Mouse (Mus musculus) MEL (cell line): Measurements from ENCODE around the gene Gm21973. TPM values are rescaled to one million over a fixed set of nuclear protein-coding genes. Genes with fewer than 3 reads are reported as not detected.

Source experiments
- DNase-seq: peaks from one replicate; pipeline ENCODE4 v3.0.0; 2011; ENCODE audit warnings: low read depth, low spot score
- H3K27ac ChIP-seq: 2 replicates; pipeline ENCODE4 v1.5.1; 2012; ENCODE audit warnings: low read depth, mild to moderate bottlenecking, control low read depth, low read length, moderate library complexity; ENCODE audit not compliant: control insufficient read depth
- H3K27me3 ChIP-seq, 2 experiments: fragments of 150-350 bp in 1 of 2; sonication (generic) in 1 of 2; 2 replicates each; pipeline ENCODE4 v1.6.1; 2012; ENCODE audit warnings: low read length in 2 of 2, mild to moderate bottlenecking in 2 of 2, improper control_type of control experiment in 1 of 2, moderate library complexity in 1 of 2; ENCODE audit not compliant: insufficient read depth in 2 of 2, control insufficient read depth in 1 of 2
- H3K36me3 ChIP-seq, 2 experiments: 2 replicates each; pipeline ENCODE4 v1.6.1; 2012 to 2014; ENCODE audit warnings: low read length in 2 of 2, improper control_type of control experiment in 1 of 2, inconsistent platforms in 1 of 2, mild to moderate bottlenecking in 1 of 2; ENCODE audit not compliant: insufficient read depth in 2 of 2, control insufficient read depth in 1 of 2
- H3K4me1 ChIP-seq, 2 experiments: fragments of 150-350 bp in 1 of 2; sonication (generic) in 1 of 2; 2 replicates each; pipeline ENCODE4 v1.6.1; 2012; ENCODE audit warnings: low read length in 2 of 2, improper control_type of control experiment in 1 of 2, mild to moderate bottlenecking in 1 of 2; ENCODE audit not compliant: insufficient read depth in 2 of 2, control insufficient read depth in 1 of 2
- H3K4me3 ChIP-seq, 2 experiments: fragments of 150-350 bp in 1 of 2; sonication (generic) in 1 of 2; 2 replicates each; pipeline ENCODE4 v1.5.1; 2012; ENCODE audit warnings: low read depth in 2 of 2, low read length in 2 of 2, mild to moderate bottlenecking in 2 of 2, moderate library complexity in 2 of 2, control low read depth in 1 of 2, improper control_type of control experiment in 1 of 2; ENCODE audit not compliant: control insufficient read depth in 1 of 2, insufficient read depth in 1 of 2
- H3K79me2 ChIP-seq: 2 replicates; pipeline ENCODE4 v1.6.1; 2012; ENCODE audit warnings: mild to moderate bottlenecking, low read length, moderate library complexity; ENCODE audit not compliant: control insufficient read depth, poor library complexity, insufficient read depth
- H3K9ac ChIP-seq: 2 replicates; pipeline ENCODE4 v1.6.1; 2012; ENCODE audit warnings: low read depth, mild to moderate bottlenecking, control low read depth, low read length, moderate library complexity; ENCODE audit not compliant: control insufficient read depth, poor library complexity, severe bottlenecking
- H3K9me3 ChIP-seq: fragments of 150-350 bp; sonication (generic); replicated peaks from 2 replicates; pipeline ENCODE4 v1.6.1; 2012; ENCODE audit warnings: mild to moderate bottlenecking, low read length, improper control_type of control experiment, moderate library complexity; ENCODE audit not compliant: insufficient read depth
- BHLHE40 ChIP-seq: IDR thresholded peaks from 2 replicates; pipeline ENCODE4 v1.6.1; 2012; ENCODE audit warnings: low read depth, mild to moderate bottlenecking, inconsistent platforms, low read length, improper control_type of control experiment, borderline replicate concordance
- CHD1 ChIP-seq: IDR thresholded peaks from 2 replicates; pipeline ENCODE4 v1.6.1; 2012; ENCODE audit warnings: low read depth, mild to moderate bottlenecking, inconsistent platforms, low read length, improper control_type of control experiment
- CHD2 ChIP-seq: IDR thresholded peaks from 2 replicates; pipeline ENCODE4 v1.6.1; 2011; ENCODE audit warnings: low read length, improper control_type of control experiment
- ELF1 ChIP-seq: IDR thresholded peaks from 2 replicates; pipeline ENCODE4 v1.6.1; 2014; ENCODE audit warnings: low read depth, mild to moderate bottlenecking, inconsistent platforms, low read length, improper control_type of control experiment, moderate library complexity
- EP300 ChIP-seq, 2 experiments: IDR thresholded peaks; 2 replicates each; pipeline ENCODE4 v1.6.1; 2011; ENCODE audit warnings: improper control_type of control experiment in 2 of 2, low read length in 2 of 2, low read depth in 1 of 2, mild to moderate bottlenecking in 1 of 2
- GATA1 ChIP-seq: IDR thresholded peaks from 2 replicates; pipeline ENCODE4 v1.6.1; 2011; ENCODE audit warnings: low read depth, low read length, improper control_type of control experiment
- KAT2A ChIP-seq: conservative IDR thresholded peaks from 2 replicates; pipeline ENCODE4 v1.6.1; 2012; ENCODE audit warnings: low read depth, low read length, improper control_type of control experiment, inconsistent platforms
- MAFK ChIP-seq: IDR thresholded peaks from 2 replicates; pipeline ENCODE4 v1.6.1; 2011; ENCODE audit warnings: low read depth, mild to moderate bottlenecking, low read length, improper control_type of control experiment, borderline replicate concordance
- MAZ ChIP-seq: IDR thresholded peaks from 2 replicates; pipeline ENCODE4 v1.6.1; 2012; ENCODE audit warnings: low read depth, mild to moderate bottlenecking, inconsistent platforms, low read length, improper control_type of control experiment
- MXI1 ChIP-seq: IDR thresholded peaks from 2 replicates; pipeline ENCODE4 v1.6.1; 2011; ENCODE audit warnings: mild to moderate bottlenecking, low read depth, low read length, improper control_type of control experiment
- MYB ChIP-seq: IDR thresholded peaks from 2 replicates; pipeline ENCODE4 v1.6.1; 2011; ENCODE audit warnings: mild to moderate bottlenecking, low read depth, low read length, improper control_type of control experiment
- NELFE ChIP-seq: IDR thresholded peaks from 2 replicates; pipeline ENCODE4 v1.6.1; 2011; ENCODE audit warnings: low read depth, low read length, improper control_type of control experiment
- POLR2AphosphoS2 ChIP-seq: IDR thresholded peaks from 2 replicates; pipeline ENCODE4 v1.6.1; 2011; ENCODE audit warnings: low read length, improper control_type of control experiment
- RCOR1 ChIP-seq: IDR thresholded peaks from 2 replicates; pipeline ENCODE4 v1.6.1; 2012; ENCODE audit warnings: low read depth, mild to moderate bottlenecking, inconsistent platforms, low read length, improper control_type of control experiment
- TAL1 ChIP-seq: IDR thresholded peaks from 2 replicates; pipeline ENCODE4 v1.6.1; 2012; ENCODE audit warnings: mild to moderate bottlenecking, inconsistent platforms, low read length, moderate library complexity, mixed read lengths
- TCF12 ChIP-seq: IDR thresholded peaks from 2 replicates; pipeline ENCODE4 v1.6.1; 2014; ENCODE audit warnings: low read depth, mild to moderate bottlenecking, inconsistent platforms, low read length, improper control_type of control experiment, moderate library complexity
- ZMIZ1 ChIP-seq: IDR thresholded peaks from 2 replicates; pipeline ENCODE4 v1.6.1; 2012; ENCODE audit warnings: low read depth, mild to moderate bottlenecking, inconsistent platforms, low read length, improper control_type of control experiment, moderate library complexity
- polyA plus RNA-seq, 2 experiments: library from polyadenylated mRNA; stranded (reverse) in 1 of 2; unstranded in 1 of 2; fragments of >175 nt in 1 of 2; fragments of >200 nt in 1 of 2; gene quantifications; 2 replicates each; pipeline versions ENCODE4 v1.2.1 to v1.2.4; 2012; ENCODE audit warnings: low replicate concordance in 2 of 2, low read depth in 1 of 2; ENCODE audit not compliant: insufficient read length in 2 of 2, insufficient read depth in 1 of 2, missing spikeins in 1 of 2
- total RNA-seq: library from RNA; depleted of rRNA; stranded (reverse); fragments of 300-350 nt; gene quantifications from 2 replicates; pipeline ENCODE4 v1.2.3, GENCODE M21; 2012

Gm21973 gene
- total and polyA plus RNA-seq, 3 experiments = not detected

GRCm38 (mm10) chr15:10347044-10347443 lies 21.9 kb downstream of the Gm21973 start:
- no peak overlapping the region for H3K27ac ChIP-seq
- DNase-seq = no peak
- no peak overlapping the region for H3K9ac ChIP-seq
- no peaks in the 10 kb centered on the region for H3K4me1 ChIP-seq
- no peaks in the 10 kb centered on the region for H3K79me2 ChIP-seq
- no peaks in the 10 kb centered on the region for H3K36me3 ChIP-seq
- H3K27me3 ChIP-seq = no peaks in the 10 kb centered on the region
- H3K9me3 ChIP-seq = no peaks in the 10 kb centered on the region
- H3K4me3 ChIP-seq = no peak overlapping the region
- TF ChIP-seq GATA1 (no peak), CHD1 (no peak), EP300 (IDR thresholded peaks at IDR 0.05; ENCODE audit: low read depth in 1 of 2, low read length in 2 of 2) (no peak), NELFE (no peak)
- TF ChIP-seq, all 39 proteins: peak for 0

- H3K36me3 ChIP-seq = no peaks in the 10 kb centered on the region
- no peaks in the 10 kb centered on the region for H3K27me3 ChIP-seq
- TF ChIP-seq CHD2 (no peak), MXI1 (no peak), MYB (no peak), BHLHE40 (no peak), MAFK (no peak)
- no peaks in the 10 kb centered on the region for H3K9me3 ChIP-seq
- H3K9ac ChIP-seq = no peak within 1 kb of the TSS
- no peak within 1 kb of the TSS for H3K4me3 ChIP-seq
- no peaks in the 10 kb centered on the region for H3K4me1 ChIP-seq
- no peak for DNase-seq
- H3K27ac ChIP-seq = no peak within 1 kb of the TSS
- H3K79me2 ChIP-seq = no peaks in the 10 kb centered on the region
Measured at GRCm38 (mm10) chr15:10358039-10358948, 33.1 kb downstream of the Gm21973 start, which contains the start of gene Agxt2. TSS of gene Agxt2 (plus strand) at chr15:10358532.

GRCm38 (mm10) chr15:10366331-10366730 lies 41.2 kb downstream of the Gm21973 start:
- Histone ChIP-seq H3K4me1 (no peaks in the 10 kb centered on the region), H3K9ac (no peak overlapping the region), H3K27me3 (no peaks in the 10 kb centered on the region), H3K79me2 (no peaks in the 10 kb centered on the region), H3K4me3 (no peak overlapping the region), H3K9me3 (no peaks in the 10 kb centered on the region), H3K36me3 (no peaks in the 10 kb centered on the region), H3K27ac (no peak overlapping the region)
- DNase-seq = no peak
- no peak for TF ChIP-seq ELF1
- TF ChIP-seq EP300 (IDR thresholded peaks at IDR 0.05; ENCODE audit: low read depth in 1 of 2, low read length in 2 of 2) = no peak
- no peak for TF ChIP-seq KAT2A
- TF ChIP-seq ZMIZ1 = no peak
- TF ChIP-seq TCF12 = no peak
- no peak for TF ChIP-seq MAFK
- TF ChIP-seq GATA1 = no peak
- no peak for TF ChIP-seq POLR2AphosphoS2
- TF ChIP-seq MYB = no peak
- no peak for TF ChIP-seq BHLHE40
- TF ChIP-seq RCOR1 = no peak
- TF ChIP-seq TAL1 = no peak
- TF ChIP-seq MAZ = no peak
